Mouse (Mus musculus) thymus, adult 18-20 months (tissue): ENCODE results near the gene Sfmbt2.
"Not testable (repeated sequence)": the region's sequence is repeated elsewhere in the genome, so short reads cannot be mapped to it uniquely, and the experiment has no call there.

Experiments
- DNase-seq, 2 experiments: peaks; one replicate each; pipeline ENCODE4 v3.0.0; 2022; ENCODE audit warnings: mixed read lengths in 2 of 2

The Sfmbt2 gene

GRCm38 (mm10) chr2:10370176-10370575, at the start of gene Sfmbt2:
Sfmbt2 (plus strand) TSS chr2:10370510.
- DNase-seq: no peak

GRCm38 (mm10) chr2:10321093-10321492, 49.2 kb upstream of the Sfmbt2 start:
- no peak for DNase-seq

GRCm38 (mm10) chr2:10323173-10323572, 47.1 kb upstream of the Sfmbt2 start:
- DNase-seq: no peak

- DNase-seq: no peak
These were observed 45.3 kb upstream of the Sfmbt2 start for GRCm38 (mm10) chr2:10324980-10325379.

- DNase-seq: no peak
These were observed 40.1 kb upstream of the Sfmbt2 start for GRCm38 (mm10) chr2:10330216-10330615.

GRCm38 (mm10) chr2:10334299-10334698, 36.0 kb upstream of the Sfmbt2 start:
- DNase-seq: no peak

- DNase-seq: no peak
These were observed 35.2 kb upstream of the Sfmbt2 start for GRCm38 (mm10) chr2:10335037-10335608.

- no peak for DNase-seq
These were observed 30.3 kb upstream of the Sfmbt2 start for GRCm38 (mm10) chr2:10340022-10340421.

GRCm38 (mm10) chr2:10343523-10343922, 26.8 kb upstream of the Sfmbt2 start:
- DNase-seq: no peak

GRCm38 (mm10) chr2:10344073-10344472, 26.2 kb upstream of the Sfmbt2 start:
- DNase-seq: not testable (repeated sequence)

GRCm38 (mm10) chr2:10347193-10347592, 23.1 kb upstream of the Sfmbt2 start:
- no peak for DNase-seq

GRCm38 (mm10) chr2:10348036-10348435, 22.3 kb upstream of the Sfmbt2 start:
- no peak for DNase-seq

- no peak for DNase-seq
These were observed 20.0 kb upstream of the Sfmbt2 start for GRCm38 (mm10) chr2:10350266-10350810.

- DNase-seq: no peak
These were observed 19.2 kb upstream of the Sfmbt2 start for GRCm38 (mm10) chr2:10351125-10351524.

- DNase-seq: no peak
These were observed 17.4 kb upstream of the Sfmbt2 start for GRCm38 (mm10) chr2:10352887-10353286.

GRCm38 (mm10) chr2:10353889-10354288, 16.4 kb upstream of the Sfmbt2 start:
- no peak for DNase-seq

- DNase-seq: no peak
These were observed 10.4 kb upstream of the Sfmbt2 start for GRCm38 (mm10) chr2:10359861-10360260.

GRCm38 (mm10) chr2:10365081-10365480, 5.2 kb upstream of the Sfmbt2 start:
- no peak for DNase-seq

GRCm38 (mm10) chr2:10366284-10366683, 4.0 kb upstream of the Sfmbt2 start:
- no peak for DNase-seq

- DNase-seq: no peak
These were observed 634 bp upstream of the Sfmbt2 start for GRCm38 (mm10) chr2:10369676-10370075.

GRCm38 (mm10) chr2:10370687-10371458, 563 bp downstream of the Sfmbt2 start:
- DNase-seq: no peak

- DNase-seq: no peak
These were observed 1.1 kb downstream of the Sfmbt2 start for GRCm38 (mm10) chr2:10371459-10371817.

- no peak for DNase-seq
These were observed 1.6 kb downstream of the Sfmbt2 start for GRCm38 (mm10) chr2:10371899-10372298.

GRCm38 (mm10) chr2:10372321-10372723, 2.0 kb downstream of the Sfmbt2 start:
- DNase-seq: peak; percentile 43 to 51
